Mouse (Mus musculus) megakaryocyte progenitor cell, adult 5-6 weeks (primary cell): ENCODE results near the gene Gas7. TPM values are rescaled to one million over a fixed set of nuclear protein-coding genes. Genes with fewer than 3 reads are reported as not detected.

Experiments
- ATAC-seq: replicated peaks from 2 replicates; pipeline ENCODE4 v1.8.0; 2016; ENCODE audit warnings: mild to moderate bottlenecking, moderate TSS enrichment, inconsistent platforms; ENCODE audit not compliant: poor library complexity
- total RNA-seq, 2 experiments: library from RNA; stranded (forward) in 1 of 2; stranded (reverse) in 1 of 2; fragments of 157-497, 149-512 nt in 1 of 2; fragments of 200-1000 nt in 1 of 2; gene quantifications; 2 replicates each; pipeline versions ENCODE4 v1.2.3 to v1.2.4; 2015 to 2017

Gas7 gene
- total RNA-seq, 2 experiments from 2014 or later: 10.0 to 13.2 TPM

GRCm38 (mm10) chr11:67681871-67682270 lies 226.6 kb downstream of the Gas7 start:
- no peak for ATAC-seq

GRCm38 (mm10) chr11:67686109-67686508 lies 230.9 kb downstream of the Gas7 start:
- no peak for ATAC-seq

GRCm38 (mm10) chr11:67694703-67695376 lies 239.6 kb downstream of the Gas7 start, which contains the start of gene Rcvrn:
TSS of gene Rcvrn (plus strand) at chr11:67695326.
- peak; percentile 71 for ATAC-seq

GRCm38 (mm10) chr11:67712976-67713375 lies 257.7 kb downstream of the Gas7 start:
- ATAC-seq: no peak

GRCm38 (mm10) chr11:67715382-67715781 lies 260.1 kb downstream of the Gas7 start:
- ATAC-seq: no peak

- no peak for ATAC-seq
Observed at GRCm38 (mm10) chr11:67721485-67721884, 266.2 kb downstream of the Gas7 start.

- no peak for ATAC-seq
Observed at GRCm38 (mm10) chr11:67722399-67723156, 267.3 kb downstream of the Gas7 start.

GRCm38 (mm10) chr11:67723231-67724013 lies 268.2 kb downstream of the Gas7 start:
- no peak for ATAC-seq

- ATAC-seq: no peak
Observed at GRCm38 (mm10) chr11:67727095-67727494, 271.9 kb downstream of the Gas7 start.

GRCm38 (mm10) chr11:67728726-67729125 lies 273.5 kb downstream of the Gas7 start:
- ATAC-seq: no peak

- no peak for ATAC-seq
Observed at GRCm38 (mm10) chr11:67731056-67731455, 275.8 kb downstream of the Gas7 start.

- ATAC-seq: no peak
Observed at GRCm38 (mm10) chr11:67733726-67734125, 278.5 kb downstream of the Gas7 start.

GRCm38 (mm10) chr11:67734597-67734996 lies 279.4 kb downstream of the Gas7 start:
- ATAC-seq: no peak

- no peak for ATAC-seq
Observed at GRCm38 (mm10) chr11:67738345-67738744, 283.1 kb downstream of the Gas7 start.

Other genes with a start within 250 kb of the Gas7 start
- gene Myh4, start 217.4 kb upstream of the Gas7 start, total RNA-seq (2015): not detected in 2 replicates
- gene Myh4, start 217.4 kb upstream of the Gas7 start, total RNA-seq (2017): not detected in 2 replicates
- gene Myh8, start 178.3 kb upstream of the Gas7 start, total RNA-seq (2015): not detected in 2 replicates
- gene Myh8, start 178.3 kb upstream of the Gas7 start, total RNA-seq (2017): not detected in 2 replicates
- not detected in 2 replicates for gene Myh13, start 133.8 kb upstream of the Gas7 start, total RNA-seq (2015)
- not detected in 2 replicates for gene Myh13, start 133.8 kb upstream of the Gas7 start, total RNA-seq (2017)
- gene Rcvrn, start 239.9 kb downstream of the Gas7 start, total RNA-seq (2015): not detected in 2 replicates
- gene Rcvrn, start 239.9 kb downstream of the Gas7 start, total RNA-seq (2017): not detected in 2 replicates